Mouse (Mus musculus) midbrain, postnatal 0 days (tissue): ENCODE data around the gene Prkd1. TPM values are rescaled to one million over a fixed set of nuclear protein-coding genes. Genes with fewer than 3 reads are reported as not detected.

ENCODE experiments used
- ATAC-seq: fragments of 200-750 bp; cut with Nextera tagmentation; 2 replicates; pipeline ENCODE4 v1.8.0; 2017; ENCODE audit warnings: moderate number of reproducible peaks, mild to moderate bottlenecking, moderate TSS enrichment, moderate library complexity; ENCODE audit not compliant: low FRiP score
- DNase-seq: peaks from one replicate; pipeline ENCODE4 v3.0.0-alpha.2; 2015; ENCODE audit warnings: low spot score
- H3K27ac ChIP-seq: fragments of 300-500 bp; sonication (generic); 2 replicates; pipeline ENCODE4 v1.5.1; 2014; ENCODE audit warnings: low read depth, mild to moderate bottlenecking, low read length, mixed read lengths
- H3K27me3 ChIP-seq: fragments of 300-500 bp; sonication (generic); 2 replicates; pipeline ENCODE4 v1.6.1; 2014; ENCODE audit warnings: low read length, control low read depth, mixed read lengths; ENCODE audit not compliant: insufficient read depth
- H3K36me3 ChIP-seq: fragments of 300-500 bp; sonication (generic); 2 replicates; pipeline ENCODE4 v1.6.1; 2014; ENCODE audit warnings: low read length, control low read depth, mixed read lengths; ENCODE audit not compliant: insufficient read depth
- H3K4me1 ChIP-seq: fragments of 300-500 bp; sonication (generic); 2 replicates; pipeline ENCODE4 v1.6.1; 2014; ENCODE audit warnings: mild to moderate bottlenecking, control low read depth, antibody characterized with exemption, low read length, mixed read lengths; ENCODE audit not compliant: insufficient read depth
- H3K4me2 ChIP-seq: fragments of 300-500 bp; sonication (generic); 2 replicates; pipeline ENCODE4 v1.6.1; 2014; ENCODE audit warnings: low read depth, mild to moderate bottlenecking, low read length, mixed read lengths; ENCODE audit not compliant: poor library complexity, severe bottlenecking
- H3K4me3 ChIP-seq: fragments of 300-500 bp; sonication (generic); 2 replicates; pipeline ENCODE4 v1.5.1; 2014; ENCODE audit warnings: low read depth, mild to moderate bottlenecking, low read length, moderate library complexity
- H3K9ac ChIP-seq: fragments of 300-500 bp; sonication (generic); replicated peaks from 2 replicates; pipeline ENCODE4 v1.6.1; 2014; ENCODE audit warnings: mild to moderate bottlenecking, low read length, moderate library complexity, mixed read lengths; ENCODE audit not compliant: poor library complexity, severe bottlenecking
- H3K9me3 ChIP-seq: fragments of 300-500 bp; sonication (generic); 2 replicates; pipeline ENCODE4 v1.6.1; 2016; ENCODE audit warnings: low read length, control low read depth
- CTCF ChIP-seq: IDR thresholded peaks from 2 replicates; pipeline ENCODE4 v1.5.1; 2016; ENCODE audit warnings: antibody characterized with exemption, mild to moderate bottlenecking
- whole genome bisulfite sequencing: fragments of 180-500 bp; shearing (Covaris S2); extraction: QIAGEN DNeasy Blood & Tissue Kit; methylation state at CpG from one replicate; pipeline ENCODE4 v1.1.7; 2014; 5-methylcytosine and 5-hydroxymethylcytosine counted together
- polyA plus RNA-seq: library from polyadenylated mRNA; unstranded; fragments of >200 nt; fragmentation: Nextera tagmentation; extraction: Ambion mirVana; gene quantifications from 2 replicates; pipeline ENCODE4 v1.2.1, GENCODE M21; 2015
- total RNA-seq: library from RNA; depleted of rRNA; stranded (reverse); fragments of >200 nt; gene quantifications from 2 replicates; pipeline ENCODE4 v1.2.3, GENCODE M21; 2014

The Prkd1 gene
- total and polyA plus RNA-seq, 2 experiments from 2014 or later = 2.2 to 3.1 TPM

DNA sequence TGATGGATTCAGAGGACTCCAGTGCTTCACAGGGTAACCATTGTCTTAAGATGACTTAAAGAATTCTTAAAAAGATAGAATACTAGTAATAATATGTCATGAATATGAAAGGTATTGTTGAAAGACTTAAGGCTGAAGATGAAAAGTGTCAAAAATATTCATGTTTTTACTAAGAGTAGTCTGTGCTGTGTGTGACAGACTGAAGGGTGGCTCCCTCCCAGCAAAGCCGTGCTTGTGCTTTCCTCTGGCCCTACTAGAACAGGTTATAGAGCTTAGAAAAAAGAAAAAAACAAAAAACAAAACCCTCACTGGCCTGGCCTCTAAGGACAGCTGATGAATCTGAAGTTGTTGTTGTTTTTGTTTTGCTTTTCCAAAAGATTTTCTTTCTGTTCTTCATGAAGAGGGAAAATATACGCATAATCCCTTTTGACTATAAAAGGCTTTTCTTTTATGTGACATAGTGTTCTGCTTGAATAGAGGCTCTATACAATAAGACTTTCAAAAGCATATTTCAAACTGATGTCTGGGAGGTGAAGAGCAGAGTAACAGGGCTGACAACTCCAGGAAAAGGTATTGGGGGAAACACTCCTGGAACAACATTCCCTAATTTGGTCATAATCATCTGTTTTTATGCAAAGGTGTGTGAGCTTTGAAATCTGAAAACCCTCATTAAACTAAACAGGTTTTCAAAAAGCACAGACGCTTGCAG is 148.9 kb downstream of the Prkd1 start:
- Histone ChIP-seq H3K4me3 (no peak overlapping the region), H3K9ac (no peak overlapping the region), H3K36me3 (no peaks in the 10 kb centered on the region), H3K27ac (no peak overlapping the region), H3K9me3 (no peaks in the 10 kb centered on the region), H3K27me3 (no peaks in the 10 kb centered on the region), H3K4me1 (no peaks in the 10 kb centered on the region), H3K4me2 (no peak overlapping the region)
- no peak for TF ChIP-seq CTCF
- ATAC-seq (no peak), DNase-seq (no peak)
- whole genome bisulfite sequencing = 39% methylated on average over 3 of the region's 3 CpGs

DNA sequence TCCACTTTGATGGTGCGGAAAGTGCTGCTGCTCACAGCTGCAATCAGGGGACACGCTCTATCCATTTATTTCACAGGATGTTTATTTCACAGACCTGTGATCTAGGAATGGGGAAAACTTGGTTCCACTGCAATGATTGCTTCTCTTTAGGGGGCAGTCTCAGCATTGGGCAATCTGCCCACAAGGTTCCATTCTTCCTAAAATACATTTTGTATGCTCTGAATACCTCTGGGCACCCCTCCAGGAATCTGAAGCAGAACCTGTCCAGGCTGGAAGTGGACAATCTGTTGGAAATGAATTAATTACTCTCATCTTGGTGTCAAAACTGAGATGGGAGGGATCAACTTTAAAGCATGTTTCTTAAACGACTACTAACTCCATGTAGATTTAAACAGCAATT is 152.9 kb downstream of the Prkd1 start:
- Histone ChIP-seq H3K27ac (no peak overlapping the region), H3K9me3 (no peaks in the 10 kb centered on the region), H3K4me2 (no peak overlapping the region), H3K4me1 (no peaks in the 10 kb centered on the region), H3K36me3 (no peaks in the 10 kb centered on the region), H3K9ac (no peak overlapping the region), H3K27me3 (no peaks in the 10 kb centered on the region), H3K4me3 (no peak overlapping the region)
- WGBS = 75% methylated on average over 3 of the region's 3 CpGs
- DNase-seq (peak; percentile 41), ATAC-seq (no peak)
- no peak for TF ChIP-seq CTCF

GRCm38 (mm10) chr12:50479784-50480183 is 169.1 kb downstream of the Prkd1 start:
- 67% methylated on average over 7 of the region's 7 CpGs for WGBS
- Histone ChIP-seq H3K9ac (no peak overlapping the region), H3K4me2 (no peak overlapping the region), H3K4me3 (no peak overlapping the region), H3K36me3 (no peaks in the 10 kb centered on the region), H3K4me1 (no peaks in the 10 kb centered on the region), H3K27me3 (no peaks in the 10 kb centered on the region), H3K9me3 (no peaks in the 10 kb centered on the region), H3K27ac (no peak overlapping the region)
- TF ChIP-seq CTCF = no peak
- peak; percentile 58 for DNase-seq
- ATAC-seq = no peak

DNA sequence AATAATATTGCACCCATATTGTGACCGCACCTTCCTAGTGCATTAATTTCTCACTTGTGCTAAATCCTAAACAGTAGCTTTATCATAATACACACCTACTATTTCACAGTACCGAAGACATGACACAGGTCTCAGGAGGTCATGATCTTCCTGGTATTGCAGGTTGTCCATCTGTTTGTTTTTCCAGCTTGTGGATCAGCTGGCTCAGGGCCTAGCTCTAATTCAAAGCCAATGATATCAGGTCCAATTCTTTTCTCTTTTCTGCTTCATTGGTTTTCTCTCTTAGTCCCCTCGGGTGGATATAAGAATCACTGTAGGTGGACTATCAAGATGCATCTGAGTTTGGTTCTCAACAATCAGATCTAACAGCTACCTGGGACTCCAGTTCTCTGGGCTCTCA is 191.7 kb downstream of the Prkd1 start:
- Histone ChIP-seq H3K9ac (no peak overlapping the region), H3K4me3 (no peak overlapping the region), H3K27ac (no peak overlapping the region), H3K4me2 (no peak overlapping the region), H3K27me3 (no peaks in the 10 kb centered on the region), H3K4me1 (no peaks in the 10 kb centered on the region), H3K9me3 (no peaks in the 10 kb centered on the region), H3K36me3 (no peaks in the 10 kb centered on the region)
- peak; percentile 21 for DNase-seq
- TF ChIP-seq CTCF = no peak
- no peak for ATAC-seq
- 84% methylated on average over 3 of the region's 3 CpGs for WGBS

DNA sequence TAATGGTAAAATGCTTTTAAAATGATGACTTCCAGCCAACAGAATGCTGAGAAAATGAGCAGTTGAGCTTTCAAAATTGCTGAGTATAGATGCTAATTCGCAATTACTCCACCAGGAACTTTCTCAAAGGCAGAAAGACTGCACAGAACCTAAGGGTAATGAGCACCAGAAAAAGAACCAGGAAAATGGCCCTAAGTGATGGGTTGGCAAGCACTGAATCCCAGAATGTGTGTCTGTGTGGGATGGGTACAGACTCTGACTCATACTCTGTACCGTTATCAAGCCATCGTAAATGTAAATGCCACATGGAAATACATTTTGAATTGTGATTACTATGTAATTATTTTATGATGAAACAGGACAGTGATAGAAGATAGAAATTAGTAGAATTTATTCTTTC is 197.1 kb downstream of the Prkd1 start:
- DNase-seq (no peak), ATAC-seq (no peak)
- Histone ChIP-seq H3K27me3 (no peaks in the 10 kb centered on the region), H3K9me3 (no peaks in the 10 kb centered on the region), H3K36me3 (no peaks in the 10 kb centered on the region), H3K27ac (no peak overlapping the region), H3K4me1 (no peaks in the 10 kb centered on the region), H3K9ac (no peak overlapping the region), H3K4me3 (no peak overlapping the region), H3K4me2 (no peak overlapping the region)
- TF ChIP-seq CTCF = no peak
- WGBS = 88% methylated on average over 3 of the region's 3 CpGs

DNA sequence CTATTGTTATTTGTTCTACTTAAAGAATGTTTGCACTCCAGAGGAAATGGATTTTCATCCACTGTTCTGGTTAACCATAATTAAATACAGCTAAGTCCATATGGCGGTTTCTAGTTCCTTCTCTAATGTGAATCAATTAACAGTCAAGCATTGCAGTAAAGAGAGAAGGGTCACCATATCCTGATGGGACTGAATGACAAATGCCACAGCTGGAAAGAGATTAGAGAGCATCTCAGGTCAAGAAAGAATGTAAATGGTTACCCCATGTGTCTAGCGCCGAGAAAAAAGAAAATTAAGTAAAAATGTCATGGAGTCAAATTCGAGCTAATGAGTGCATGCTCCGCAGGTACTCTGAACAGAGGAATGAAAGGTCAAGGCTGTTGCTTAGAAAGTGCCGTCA is 212.2 kb downstream of the Prkd1 start:
- WGBS = 67% methylated on average over 6 of the region's 6 CpGs
- Histone ChIP-seq H3K4me1 (no peaks in the 10 kb centered on the region), H3K4me2 (no peak overlapping the region), H3K27me3 (no peaks in the 10 kb centered on the region), H3K9ac (no peak overlapping the region), H3K36me3 (no peaks in the 10 kb centered on the region), H3K4me3 (no peak overlapping the region), H3K9me3 (no peaks in the 10 kb centered on the region), H3K27ac (no peak overlapping the region)
- no peak for DNase-seq
- TF ChIP-seq CTCF = no peak
- no peak for ATAC-seq
